Mouse (Mus musculus) midbrain, embryonic 15.5 days (tissue): ENCODE measurements around the gene Atp5h. TPM values are rescaled to one million over a fixed set of nuclear protein-coding genes. Genes with fewer than 3 reads are reported as not detected.

Experiments used
- ATAC-seq: fragments of 200-750 bp; cut with Nextera tagmentation; replicated peaks from 2 replicates; pipeline ENCODE4 v1.8.0; 2017; ENCODE audit warnings: moderate TSS enrichment
- H3K27ac ChIP-seq: fragments of 300-500 bp; sonication (generic); 2 replicates; pipeline ENCODE4 v1.5.1; 2015; ENCODE audit warnings: mild to moderate bottlenecking, inconsistent platforms
- H3K27me3 ChIP-seq: fragments of 300-500 bp; sonication (generic); replicated peaks from 2 replicates; pipeline ENCODE4 v1.6.1; 2015; ENCODE audit warnings: inconsistent platforms
- H3K36me3 ChIP-seq: fragments of 300-500 bp; sonication (generic); replicated peaks from 2 replicates; pipeline ENCODE4 v1.6.1; 2015; ENCODE audit warnings: inconsistent platforms
- H3K4me1 ChIP-seq: fragments of 300-500 bp; sonication (generic); 2 replicates; pipeline ENCODE4 v1.6.1; 2015; ENCODE audit warnings: inconsistent platforms
- H3K4me2 ChIP-seq: fragments of 300-500 bp; sonication (generic); 2 replicates; pipeline ENCODE4 v1.6.1; 2015; ENCODE audit warnings: inconsistent platforms, mild to moderate bottlenecking, moderate library complexity
- H3K4me3 ChIP-seq: fragments of 300-500 bp; sonication (generic); 2 replicates; pipeline ENCODE4 v1.5.1; 2015; ENCODE audit warnings: mild to moderate bottlenecking, inconsistent platforms
- H3K9ac ChIP-seq: fragments of 300-500 bp; sonication (generic); 2 replicates; pipeline ENCODE4 v1.6.1; 2015; ENCODE audit warnings: mild to moderate bottlenecking, inconsistent platforms
- H3K9me3 ChIP-seq: fragments of 300-500 bp; sonication (generic); 2 replicates; pipeline ENCODE4 v1.6.1; 2016; ENCODE audit warnings: inconsistent platforms
- WGBS: fragments of 180-500 bp; shearing (Covaris S2); methylation state at CpG from one replicate; pipeline ENCODE4 v1.1.7; 2015; ENCODE audit warnings: mixed read lengths; 5-methylcytosine and 5-hydroxymethylcytosine counted together
- polyA plus RNA-seq: library from polyadenylated mRNA; unstranded; fragments of >200 nt; fragmentation: Nextera tagmentation; extraction: Ambion mirVana; gene quantifications from 2 replicates; pipeline ENCODE4 v1.2.1, GENCODE M21; 2015

Gene Atp5h
- polyA plus RNA-seq, 1 experiment from 2014 or later = 789 TPM

DNA sequence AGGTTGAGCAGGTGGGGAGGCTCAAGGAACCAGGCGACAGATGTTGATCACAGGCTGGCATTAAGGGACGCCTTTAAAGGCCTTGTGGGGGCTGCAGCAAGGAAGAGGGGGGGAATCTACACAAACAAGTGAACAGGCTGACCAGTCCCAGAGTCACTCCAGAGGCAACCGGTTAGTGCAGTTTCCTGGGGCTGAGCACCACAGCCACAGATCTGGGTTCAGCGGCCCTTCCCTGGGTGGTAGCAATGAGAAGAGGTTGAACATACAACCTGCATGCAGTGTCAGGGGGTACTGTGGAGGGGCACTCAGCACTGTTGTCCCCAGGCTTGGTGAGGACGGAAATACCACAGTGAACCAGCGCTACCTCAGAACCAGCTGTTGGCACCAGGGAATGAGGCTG lies 13.6 kb upstream of the Atp5h start:
- no peak overlapping the region for H3K4me3 ChIP-seq
- H3K4me1 ChIP-seq = peaks cover 12% of the 10 kb centered on the region
- H3K9me3 ChIP-seq = no peaks in the 10 kb centered on the region
- H3K4me2 ChIP-seq = no peak overlapping the region
- H3K27me3 ChIP-seq = no peaks in the 10 kb centered on the region
- no peak for ATAC-seq
- 85% methylated on average over 6 of the region's 6 CpGs for WGBS
- no peak overlapping the region for H3K9ac ChIP-seq
- H3K36me3 ChIP-seq = peaks cover 32% of the 10 kb centered on the region
- no peak overlapping the region for H3K27ac ChIP-seq

DNA sequence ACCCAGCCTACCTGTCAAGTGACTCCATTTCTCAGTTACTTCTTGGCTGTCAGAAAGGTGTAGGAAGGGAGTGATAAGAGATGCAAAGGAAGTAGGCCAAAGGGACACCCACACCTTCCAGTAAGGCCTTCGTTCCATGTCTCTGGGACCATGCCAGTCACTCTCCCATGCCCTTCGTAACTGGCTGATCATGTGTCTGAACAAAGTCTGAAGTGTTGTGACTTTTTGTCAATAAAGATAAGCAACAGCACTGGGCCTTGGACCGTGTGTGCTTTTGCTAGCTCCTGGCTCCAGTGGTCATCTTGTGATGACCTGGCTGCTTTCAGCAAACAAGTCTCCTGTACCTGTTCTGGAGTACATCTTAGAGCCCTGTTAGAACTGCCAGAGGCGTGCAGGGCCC lies 13.1 kb upstream of the Atp5h start:
- ATAC-seq = no peak
- Histone ChIP-seq H3K27ac (no peak overlapping the region), H3K27me3 (no peaks in the 10 kb centered on the region), H3K4me2 (no peak overlapping the region), H3K4me1 (peaks cover 15% of the 10 kb centered on the region), H3K9me3 (no peaks in the 10 kb centered on the region), H3K9ac (no peak overlapping the region), H3K36me3 (peaks cover 32% of the 10 kb centered on the region), H3K4me3 (no peak overlapping the region)
- WGBS = 88% methylated on average over 4 of the region's 4 CpGs

DNA sequence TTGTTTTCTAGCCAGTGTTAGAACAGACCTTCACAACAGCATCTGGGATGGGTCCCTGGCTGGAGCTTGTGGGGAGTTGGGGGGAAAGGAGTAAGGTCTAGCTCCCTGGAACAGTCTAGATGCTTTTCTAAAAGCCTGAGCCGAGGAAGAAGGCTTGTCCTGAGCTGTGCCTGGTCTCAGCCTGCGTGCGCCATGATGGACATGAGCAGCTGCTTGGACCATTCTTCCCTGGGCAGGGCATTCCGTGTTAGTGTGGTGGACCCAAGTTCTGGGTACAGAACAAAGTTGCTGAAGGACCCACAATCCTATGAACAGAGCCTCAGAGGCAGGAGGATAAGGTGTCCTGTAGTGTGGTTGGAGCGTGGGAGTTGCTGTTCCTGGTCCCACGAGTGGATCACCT lies 10.8 kb upstream of the Atp5h start:
- Histone ChIP-seq H3K9me3 (no peaks in the 10 kb centered on the region), H3K27me3 (no peaks in the 10 kb centered on the region), H3K27ac (no peak overlapping the region), H3K9ac (no peak overlapping the region), H3K4me3 (no peak overlapping the region), H3K4me2 (no peak overlapping the region), H3K36me3 (peaks cover 32% of the 10 kb centered on the region), H3K4me1 (peaks cover 13% of the 10 kb centered on the region)
- no peak for ATAC-seq
- 97% methylated on average over 6 of the region's 6 CpGs for WGBS

DNA sequence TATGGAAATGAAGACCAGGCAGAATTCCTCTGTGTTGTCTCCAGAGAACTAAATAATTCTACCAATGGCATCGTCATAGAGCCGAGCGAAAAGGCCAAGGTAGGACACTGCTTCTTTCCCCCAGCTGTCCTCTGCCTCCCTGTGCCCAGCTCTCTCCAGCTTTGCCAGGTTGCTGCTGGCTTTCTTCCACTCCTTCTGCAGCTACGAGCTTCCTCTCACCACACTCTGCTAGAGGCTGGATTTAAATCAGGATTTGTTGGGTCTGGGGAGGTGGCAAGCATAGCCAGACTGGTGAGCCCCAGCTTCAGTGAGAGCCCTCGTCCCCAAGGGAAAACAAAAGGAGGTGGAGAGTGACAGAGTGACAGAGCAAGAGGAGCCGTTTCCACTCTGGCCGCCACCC lies 9.5 kb upstream of the Atp5h start:
- no peak for ATAC-seq
- H3K4me3 ChIP-seq = no peak overlapping the region
- peaks cover 32% of the 10 kb centered on the region for H3K36me3 ChIP-seq
- no peaks in the 10 kb centered on the region for H3K9me3 ChIP-seq
- H3K27ac ChIP-seq = no peak overlapping the region
- H3K27me3 ChIP-seq = no peaks in the 10 kb centered on the region
- no peak overlapping the region for H3K9ac ChIP-seq
- peaks cover 10% of the 10 kb centered on the region for H3K4me1 ChIP-seq
- no peak overlapping the region for H3K4me2 ChIP-seq
- WGBS = 88% methylated on average over 7 of the region's 7 CpGs

DNA sequence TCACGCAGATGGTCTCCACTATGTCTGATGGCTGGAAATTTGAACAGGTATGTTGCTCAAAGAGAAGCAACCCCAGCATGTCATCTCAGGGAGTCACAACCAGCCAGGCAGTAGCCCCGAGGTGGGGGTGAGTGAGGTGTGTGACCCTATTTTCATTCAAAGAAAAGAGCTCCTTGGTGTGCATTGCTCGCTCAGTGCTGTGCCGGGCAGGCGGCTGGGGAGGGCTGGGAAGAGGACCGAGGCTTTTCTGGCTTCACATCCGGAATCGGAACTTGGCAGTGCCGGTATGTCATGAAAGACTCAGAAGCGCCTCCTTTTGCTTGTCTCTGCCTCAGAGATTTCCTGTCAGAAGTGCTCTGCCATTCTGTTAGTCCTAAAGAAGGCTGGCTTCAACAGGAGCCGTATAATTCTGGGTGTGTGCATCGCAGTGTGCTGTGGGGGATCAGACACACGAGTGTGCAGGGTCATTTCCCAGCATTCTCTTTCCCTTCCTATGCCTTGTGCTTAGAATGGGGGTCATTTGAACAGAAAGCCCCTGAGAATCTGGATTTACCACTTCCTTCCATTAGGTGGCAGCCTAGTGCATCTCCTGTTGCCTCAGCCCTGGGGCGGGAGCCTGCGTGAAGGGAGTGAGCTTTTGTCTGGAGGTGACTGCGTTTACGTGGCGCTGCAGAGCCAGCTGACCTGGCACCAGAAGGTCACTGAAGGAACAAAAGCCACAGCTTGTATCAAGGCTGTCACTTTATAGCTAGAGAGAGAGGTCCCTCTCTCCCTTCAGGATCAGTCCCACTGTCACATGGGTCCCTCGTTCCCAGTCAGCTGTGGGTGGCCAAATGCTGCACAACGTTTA lies 7.9 kb upstream of the Atp5h start:
- Histone ChIP-seq H3K4me3 (no peak overlapping the region), H3K9me3 (no peaks in the 10 kb centered on the region), H3K36me3 (peaks cover 27% of the 10 kb centered on the region), H3K27ac (peak overlapping the region; percentile 75), H3K9ac (0 out of 2 replicates have a peak overlapping the region, but pooled peaks have one; percentile 10), H3K27me3 (no peaks in the 10 kb centered on the region), H3K4me2 (peak overlapping the region; percentile 34), H3K4me1 (peaks cover 10% of the 10 kb centered on the region)
- WGBS = 30% methylated on average over 20 of the region's 20 CpGs
- ATAC-seq = peak; percentile 70; the same call in 1 of the 2 replicates

DNA sequence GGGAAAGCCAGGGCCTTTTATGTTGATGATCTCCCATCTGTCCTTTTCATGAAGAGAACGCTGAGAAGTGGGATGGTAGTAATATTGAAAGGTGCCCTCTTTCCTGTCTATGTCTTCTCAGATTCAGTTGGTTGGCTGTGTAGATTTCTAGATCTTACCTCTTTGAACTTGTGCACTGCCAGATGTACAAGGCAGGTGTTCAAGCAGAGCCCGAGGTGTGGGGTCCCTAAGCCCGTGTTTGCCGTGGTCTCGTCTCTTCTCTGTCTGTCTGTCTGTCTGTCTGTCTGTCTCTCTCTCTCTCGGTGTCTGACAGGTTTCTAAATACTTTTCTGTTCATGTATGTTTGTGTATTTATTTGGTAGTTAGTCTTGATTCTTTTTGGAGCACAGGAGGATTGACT lies 5.9 kb upstream of the Atp5h start:
- H3K9me3 ChIP-seq = no peaks in the 10 kb centered on the region
- WGBS = 94% methylated on average over 6 of the region's 6 CpGs
- no peak overlapping the region for H3K27ac ChIP-seq
- no peak for ATAC-seq
- peaks cover 12% of the 10 kb centered on the region for H3K36me3 ChIP-seq
- no peak overlapping the region for H3K4me3 ChIP-seq
- no peak overlapping the region for H3K4me2 ChIP-seq
- H3K27me3 ChIP-seq = no peaks in the 10 kb centered on the region
- no peak overlapping the region for H3K9ac ChIP-seq
- H3K4me1 ChIP-seq = peaks cover 29% of the 10 kb centered on the region

DNA sequence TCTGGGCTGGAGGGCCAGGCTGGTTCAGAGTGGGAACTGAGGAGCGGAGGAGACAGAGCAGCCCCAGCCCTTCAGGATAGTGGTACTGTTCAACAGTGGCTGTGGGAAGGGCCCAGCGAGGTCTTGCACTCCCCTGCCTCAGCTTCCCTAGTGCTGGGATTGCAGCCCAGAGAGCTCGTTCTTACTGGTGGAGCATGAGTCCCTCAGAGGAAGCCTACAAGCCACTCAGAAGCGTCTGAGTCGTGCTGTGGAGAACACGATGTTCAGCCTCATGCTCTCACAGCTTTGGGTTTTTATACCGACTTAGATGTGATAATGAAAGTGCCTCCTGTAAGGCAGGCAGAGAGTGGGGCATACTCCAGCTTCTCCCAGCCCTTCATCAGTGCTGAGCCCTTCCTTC lies 4.9 kb upstream of the Atp5h start:
- H3K36me3 ChIP-seq = peaks cover 5% of the 10 kb centered on the region; the same call in 1 of the 2 replicates
- no peak overlapping the region for H3K4me2 ChIP-seq
- H3K9ac ChIP-seq = no peak overlapping the region
- no peak for ATAC-seq
- H3K4me3 ChIP-seq = no peak overlapping the region
- H3K4me1 ChIP-seq = peaks cover 31% of the 10 kb centered on the region
- no peaks in the 10 kb centered on the region for H3K27me3 ChIP-seq
- WGBS = 90% methylated on average over 7 of the region's 7 CpGs
- no peaks in the 10 kb centered on the region for H3K9me3 ChIP-seq
- no peak overlapping the region for H3K27ac ChIP-seq

DNA sequence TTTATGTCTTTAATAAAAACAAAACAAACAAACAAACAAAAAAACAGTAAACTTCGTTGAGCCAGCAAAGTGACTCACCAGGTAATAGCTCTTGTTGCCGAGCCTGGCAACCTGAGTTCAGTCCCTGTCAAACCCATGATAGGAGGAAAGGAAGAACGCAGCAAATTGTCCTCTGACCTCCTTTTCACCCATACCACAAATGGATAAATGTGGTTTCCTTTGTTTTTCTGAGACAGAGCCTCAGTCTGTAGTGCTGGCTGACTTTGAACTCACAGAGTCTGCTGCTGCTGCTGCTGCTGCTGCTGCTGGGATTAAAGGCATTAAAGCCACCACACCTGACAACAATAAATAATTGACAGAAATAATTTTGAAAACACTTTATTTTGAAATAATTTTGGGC lies 3.3 kb upstream of the Atp5h start:
- peaks cover 43% of the 10 kb centered on the region for H3K4me1 ChIP-seq
- no peak for ATAC-seq
- H3K36me3 ChIP-seq = no peaks in the 10 kb centered on the region; the same call in 1 of the 2 replicates
- 83% methylated on average over 3 of the region's 3 CpGs for WGBS
- H3K27ac ChIP-seq = no peak overlapping the region
- H3K9me3 ChIP-seq = no peaks in the 10 kb centered on the region
- no peak overlapping the region for H3K4me3 ChIP-seq
- H3K27me3 ChIP-seq = no peaks in the 10 kb centered on the region
- H3K9ac ChIP-seq = no peak overlapping the region
- no peak overlapping the region for H3K4me2 ChIP-seq

DNA sequence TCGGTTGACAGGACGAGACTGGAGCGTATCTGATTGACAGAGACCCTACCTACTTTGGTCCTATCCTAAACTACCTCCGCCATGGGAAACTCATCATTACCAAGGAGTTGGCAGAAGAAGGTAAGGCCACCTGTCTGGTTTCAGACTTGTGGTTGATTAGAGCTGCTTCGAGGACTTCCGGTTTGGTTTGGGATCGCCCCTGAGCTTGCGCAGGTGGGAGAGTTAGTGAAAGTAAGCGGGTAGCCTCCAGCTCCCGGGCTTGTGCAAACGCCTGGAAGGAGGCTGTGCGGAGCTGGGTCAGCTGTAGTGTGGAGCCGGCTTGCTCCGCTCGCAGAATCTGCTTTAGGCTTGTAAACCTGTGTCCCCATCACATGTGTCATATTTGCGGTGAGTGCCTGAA lies 2.2 kb upstream of the Atp5h start:
- Histone ChIP-seq H3K27me3 (no peaks in the 10 kb centered on the region), H3K4me2 (peak overlapping the region; percentile 96; the same call in 1 of the 2 replicates), H3K9ac (no peak overlapping the region), H3K4me3 (no peak overlapping the region), H3K9me3 (no peaks in the 10 kb centered on the region), H3K27ac (no peak overlapping the region), H3K36me3 (no peaks in the 10 kb centered on the region; the same call in 1 of the 2 replicates), H3K4me1 (peaks cover 35% of the 10 kb centered on the region)
- ATAC-seq = no peak
- 86% methylated on average over 16 of the region's 16 CpGs for WGBS

DNA sequence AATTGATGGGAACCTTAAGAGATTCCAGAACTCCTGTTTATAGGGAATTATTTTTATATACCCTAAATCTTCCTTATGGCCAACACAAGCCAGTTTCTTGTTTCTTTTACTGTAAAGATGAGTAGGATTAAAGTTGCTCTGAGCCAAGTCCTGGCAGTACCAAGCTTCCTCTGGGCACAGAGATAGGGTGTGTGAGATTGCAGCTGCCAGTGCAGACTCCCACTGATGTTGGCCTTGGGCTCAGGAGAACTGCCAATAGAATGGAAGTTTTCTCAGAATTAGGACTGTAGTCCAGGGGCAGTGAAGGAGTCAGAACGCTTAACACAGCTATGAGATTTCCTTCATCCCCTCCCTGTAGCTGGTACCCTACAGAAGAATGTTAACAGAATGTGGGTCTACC lies 1.6 kb upstream of the Atp5h start:
- Histone ChIP-seq H3K9ac (peak overlapping the region; percentile 88), H3K36me3 (no peaks in the 10 kb centered on the region; the same call in 1 of the 2 replicates)
- no peak for ATAC-seq

DNA sequence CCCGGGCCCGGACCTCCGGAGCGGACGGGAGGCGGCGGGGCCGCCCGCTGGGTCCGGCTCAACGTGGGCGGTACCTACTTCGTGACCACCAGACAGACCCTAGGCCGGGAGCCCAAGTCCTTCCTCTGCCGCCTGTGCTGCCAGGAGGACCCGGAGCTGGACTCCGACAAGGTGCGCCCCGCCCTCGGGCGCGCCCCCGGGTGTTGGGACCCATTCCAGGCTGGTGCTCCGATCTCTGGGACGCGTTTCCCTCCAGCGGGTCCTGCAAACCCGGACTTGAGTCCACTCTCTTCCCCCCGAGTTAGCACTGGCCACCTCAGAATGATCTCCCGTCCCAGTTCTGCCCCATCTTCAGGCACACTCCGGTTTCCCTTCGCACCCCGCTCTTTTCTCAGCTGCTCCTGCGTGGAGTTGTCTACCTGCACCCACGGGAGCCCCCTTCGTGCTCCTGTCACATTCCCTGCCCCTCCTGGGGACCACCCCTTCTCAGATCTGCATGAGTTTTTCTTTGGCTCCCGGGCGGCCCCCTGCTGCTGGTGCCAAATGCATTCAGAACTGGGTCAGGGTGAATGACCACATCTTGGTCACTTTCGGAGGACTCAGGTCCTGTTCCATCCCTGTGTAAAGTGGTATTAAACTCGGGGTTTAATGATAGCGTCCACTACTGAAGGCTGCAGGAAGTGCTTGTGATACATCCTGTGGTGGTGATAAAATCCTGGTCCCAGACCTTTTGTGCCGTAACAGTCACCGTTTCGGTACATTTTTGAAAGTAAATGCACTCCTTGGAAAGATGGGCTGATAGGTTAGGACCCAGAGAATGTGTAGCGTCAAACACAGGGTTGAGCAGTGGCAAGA lies 801 bp upstream of the Atp5h start:
- Histone ChIP-seq H3K9me3 (no peaks in the 10 kb centered on the region), H3K4me2 (peak overlapping the region; percentile 96), H3K27me3 (no peaks in the 10 kb centered on the region), H3K9ac (peak overlapping the region; percentile 88), H3K36me3 (peaks cover 6% of the 10 kb centered on the region), H3K4me1 (peaks cover 35% of the 10 kb centered on the region), H3K27ac (peak overlapping the region; percentile 87), H3K4me3 (peak overlapping the region; percentile 96)
- ATAC-seq = peak; percentile 74
- WGBS = 2% methylated on average over 42 of the region's 45 CpGs

More for the DNA sequence above, 1.6 kb upstream of the Atp5h start:
- peaks cover 35% of the 10 kb centered on the region for H3K4me1 ChIP-seq
- peak overlapping the region; percentile 96 for H3K4me3 ChIP-seq
- no peak overlapping the region for H3K27ac ChIP-seq
- WGBS = 57% methylated on average over 1 of the region's 1 CpGs
- no peaks in the 10 kb centered on the region for H3K27me3 ChIP-seq
- H3K4me2 ChIP-seq = peak overlapping the region; percentile 96
- H3K9me3 ChIP-seq = no peaks in the 10 kb centered on the region

DNA sequence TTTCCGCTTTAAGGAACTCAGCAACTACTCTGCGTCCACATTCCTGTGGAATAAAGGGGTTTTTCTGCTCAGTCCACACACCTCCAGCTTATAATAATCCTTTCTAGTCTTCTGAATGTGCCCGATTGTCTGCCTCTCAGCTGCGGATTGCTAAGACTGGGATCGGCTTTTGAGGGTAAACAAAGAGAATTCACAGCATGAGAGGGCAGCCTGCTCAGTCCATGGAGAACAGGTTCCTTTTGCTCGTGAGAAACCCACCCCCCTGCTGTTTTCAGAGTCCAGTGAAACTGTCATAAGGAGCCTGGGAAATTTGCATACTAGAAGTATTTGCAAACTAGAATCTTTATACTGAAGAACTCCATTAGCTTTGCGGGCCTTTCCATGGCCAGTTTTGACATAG lies 10.2 kb downstream of the Atp5h start:
- Histone ChIP-seq H3K9ac (no peak overlapping the region), H3K4me2 (0 out of 2 replicates have a peak overlapping the region, but pooled peaks have one; percentile 5), H3K27me3 (no peaks in the 10 kb centered on the region), H3K9me3 (no peaks in the 10 kb centered on the region), H3K27ac (peak overlapping the region; percentile 96), H3K4me1 (peaks cover 63% of the 10 kb centered on the region), H3K36me3 (peaks cover 6% of the 10 kb centered on the region), H3K4me3 (no peak overlapping the region)
- no peak for ATAC-seq
- 5% methylated on average over 7 of the region's 7 CpGs for WGBS
